Mouse (Mus musculus) MEL (cell line): Measurements from ENCODE around the gene Cacna1b. TPM values are rescaled to one million over a fixed set of nuclear protein-coding genes. Genes with fewer than 3 reads are reported as not detected.

Source experiments
- DNase-seq: peaks from one replicate; pipeline ENCODE4 v3.0.0; 2011; ENCODE audit warnings: low read depth, low spot score
- H3K27ac ChIP-seq: 2 replicates; pipeline ENCODE4 v1.5.1; 2012; ENCODE audit warnings: low read depth, mild to moderate bottlenecking, control low read depth, low read length, moderate library complexity; ENCODE audit not compliant: control insufficient read depth
- H3K27me3 ChIP-seq, 2 experiments: fragments of 150-350 bp in 1 of 2; sonication (generic) in 1 of 2; 2 replicates each; pipeline ENCODE4 v1.6.1; 2012; ENCODE audit warnings: low read length in 2 of 2, mild to moderate bottlenecking in 2 of 2, improper control_type of control experiment in 1 of 2, moderate library complexity in 1 of 2; ENCODE audit not compliant: insufficient read depth in 2 of 2, control insufficient read depth in 1 of 2
- H3K36me3 ChIP-seq, 2 experiments: 2 replicates each; pipeline ENCODE4 v1.6.1; 2012 to 2014; ENCODE audit warnings: low read length in 2 of 2, improper control_type of control experiment in 1 of 2, inconsistent platforms in 1 of 2, mild to moderate bottlenecking in 1 of 2; ENCODE audit not compliant: insufficient read depth in 2 of 2, control insufficient read depth in 1 of 2
- H3K4me1 ChIP-seq, 2 experiments: fragments of 150-350 bp in 1 of 2; sonication (generic) in 1 of 2; 2 replicates each; pipeline ENCODE4 v1.6.1; 2012; ENCODE audit warnings: low read length in 2 of 2, improper control_type of control experiment in 1 of 2, mild to moderate bottlenecking in 1 of 2; ENCODE audit not compliant: insufficient read depth in 2 of 2, control insufficient read depth in 1 of 2
- H3K4me3 ChIP-seq, 2 experiments: fragments of 150-350 bp in 1 of 2; sonication (generic) in 1 of 2; 2 replicates each; pipeline ENCODE4 v1.5.1; 2012; ENCODE audit warnings: low read depth in 2 of 2, low read length in 2 of 2, mild to moderate bottlenecking in 2 of 2, moderate library complexity in 2 of 2, control low read depth in 1 of 2, improper control_type of control experiment in 1 of 2; ENCODE audit not compliant: control insufficient read depth in 1 of 2, insufficient read depth in 1 of 2
- H3K79me2 ChIP-seq: 2 replicates; pipeline ENCODE4 v1.6.1; 2012; ENCODE audit warnings: mild to moderate bottlenecking, low read length, moderate library complexity; ENCODE audit not compliant: control insufficient read depth, poor library complexity, insufficient read depth
- H3K9ac ChIP-seq: 2 replicates; pipeline ENCODE4 v1.6.1; 2012; ENCODE audit warnings: low read depth, mild to moderate bottlenecking, control low read depth, low read length, moderate library complexity; ENCODE audit not compliant: control insufficient read depth, poor library complexity, severe bottlenecking
- H3K9me3 ChIP-seq: fragments of 150-350 bp; sonication (generic); replicated peaks from 2 replicates; pipeline ENCODE4 v1.6.1; 2012; ENCODE audit warnings: mild to moderate bottlenecking, low read length, improper control_type of control experiment, moderate library complexity; ENCODE audit not compliant: insufficient read depth
- CHD1 ChIP-seq: IDR thresholded peaks from 2 replicates; pipeline ENCODE4 v1.6.1; 2012; ENCODE audit warnings: low read depth, mild to moderate bottlenecking, inconsistent platforms, low read length, improper control_type of control experiment
- CHD2 ChIP-seq: IDR thresholded peaks from 2 replicates; pipeline ENCODE4 v1.6.1; 2011; ENCODE audit warnings: low read length, improper control_type of control experiment
- E2F4 ChIP-seq: IDR thresholded peaks from 2 replicates; pipeline ENCODE4 v1.6.1; 2011; ENCODE audit warnings: low read depth, low read length, improper control_type of control experiment, borderline replicate concordance
- ELF1 ChIP-seq: IDR thresholded peaks from 2 replicates; pipeline ENCODE4 v1.6.1; 2014; ENCODE audit warnings: low read depth, mild to moderate bottlenecking, inconsistent platforms, low read length, improper control_type of control experiment, moderate library complexity
- EP300 ChIP-seq, 2 experiments: IDR thresholded peaks; 2 replicates each; pipeline ENCODE4 v1.6.1; 2011; ENCODE audit warnings: improper control_type of control experiment in 2 of 2, low read length in 2 of 2, low read depth in 1 of 2, mild to moderate bottlenecking in 1 of 2
- GATA1 ChIP-seq: IDR thresholded peaks from 2 replicates; pipeline ENCODE4 v1.6.1; 2011; ENCODE audit warnings: low read depth, low read length, improper control_type of control experiment
- MAFK ChIP-seq: IDR thresholded peaks from 2 replicates; pipeline ENCODE4 v1.6.1; 2011; ENCODE audit warnings: low read depth, mild to moderate bottlenecking, low read length, improper control_type of control experiment, borderline replicate concordance
- MAX ChIP-seq: IDR thresholded peaks from 2 replicates; pipeline ENCODE4 v1.6.1; 2011; ENCODE audit warnings: low read length, improper control_type of control experiment
- MEF2A ChIP-seq: IDR thresholded peaks from 2 replicates; pipeline ENCODE4 v1.6.1; 2014; ENCODE audit warnings: low read depth, mild to moderate bottlenecking, inconsistent platforms, low read length, improper control_type of control experiment; ENCODE audit not compliant: poor library complexity, insufficient replicate concordance, severe bottlenecking; ENCODE audit errors: extremely low read depth
- MXI1 ChIP-seq: IDR thresholded peaks from 2 replicates; pipeline ENCODE4 v1.6.1; 2011; ENCODE audit warnings: mild to moderate bottlenecking, low read depth, low read length, improper control_type of control experiment
- MYB ChIP-seq: IDR thresholded peaks from 2 replicates; pipeline ENCODE4 v1.6.1; 2011; ENCODE audit warnings: mild to moderate bottlenecking, low read depth, low read length, improper control_type of control experiment
- MYC ChIP-seq: IDR thresholded peaks from 2 replicates; pipeline ENCODE4 v1.6.1; 2011; ENCODE audit warnings: low read depth, mild to moderate bottlenecking, low read length, improper control_type of control experiment, moderate library complexity
- NRF1 ChIP-seq: IDR thresholded peaks from 2 replicates; pipeline ENCODE4 v1.6.1; 2014; ENCODE audit warnings: low read depth, mild to moderate bottlenecking, inconsistent platforms, low read length, improper control_type of control experiment, moderate library complexity; ENCODE audit not compliant: poor library complexity, insufficient read depth, severe bottlenecking
- POLR2AphosphoS2 ChIP-seq: IDR thresholded peaks from 2 replicates; pipeline ENCODE4 v1.6.1; 2011; ENCODE audit warnings: low read length, improper control_type of control experiment
- POLR2AphosphoS5 ChIP-seq: IDR thresholded peaks from 2 replicates; pipeline ENCODE4 v1.6.1; 2012; ENCODE audit warnings: low read depth, borderline replicate concordance, mild to moderate bottlenecking, inconsistent platforms, low read length, moderate library complexity, mixed read lengths
- RAD21 ChIP-seq: IDR thresholded peaks from 2 replicates; pipeline ENCODE4 v1.6.1; 2011; ENCODE audit warnings: mild to moderate bottlenecking, low read depth, low read length, improper control_type of control experiment
- SIN3A ChIP-seq: IDR thresholded peaks from 2 replicates; pipeline ENCODE4 v1.6.1; 2012; ENCODE audit warnings: low read length, improper control_type of control experiment, inconsistent platforms
- SMC3 ChIP-seq: IDR thresholded peaks from 2 replicates; pipeline ENCODE4 v1.6.1; 2011; ENCODE audit warnings: low read depth, low read length, improper control_type of control experiment
- TAL1 ChIP-seq: IDR thresholded peaks from 2 replicates; pipeline ENCODE4 v1.6.1; 2012; ENCODE audit warnings: mild to moderate bottlenecking, inconsistent platforms, low read length, moderate library complexity, mixed read lengths
- TBP ChIP-seq: IDR thresholded peaks from 2 replicates; pipeline ENCODE4 v1.8.0; 2011; ENCODE audit warnings: low read depth, low read length, improper control_type of control experiment
- TCF12 ChIP-seq: IDR thresholded peaks from 2 replicates; pipeline ENCODE4 v1.6.1; 2014; ENCODE audit warnings: low read depth, mild to moderate bottlenecking, inconsistent platforms, low read length, improper control_type of control experiment, moderate library complexity
- USF1 ChIP-seq: IDR thresholded peaks from 2 replicates; pipeline ENCODE4 v1.6.1; 2014; ENCODE audit warnings: low read depth, mild to moderate bottlenecking, inconsistent platforms, low read length, improper control_type of control experiment, moderate library complexity
- ZMIZ1 ChIP-seq: IDR thresholded peaks from 2 replicates; pipeline ENCODE4 v1.6.1; 2012; ENCODE audit warnings: low read depth, mild to moderate bottlenecking, inconsistent platforms, low read length, improper control_type of control experiment, moderate library complexity
- polyA plus RNA-seq, 2 experiments: library from polyadenylated mRNA; stranded (reverse) in 1 of 2; unstranded in 1 of 2; fragments of >175 nt in 1 of 2; fragments of >200 nt in 1 of 2; gene quantifications; 2 replicates each; pipeline versions ENCODE4 v1.2.1 to v1.2.4; 2012; ENCODE audit warnings: low replicate concordance in 2 of 2, low read depth in 1 of 2; ENCODE audit not compliant: insufficient read length in 2 of 2, insufficient read depth in 1 of 2, missing spikeins in 1 of 2
- total RNA-seq: library from RNA; depleted of rRNA; stranded (reverse); fragments of 300-350 nt; gene quantifications from 2 replicates; pipeline ENCODE4 v1.2.3, GENCODE M21; 2012

The Cacna1b gene
- total and polyA plus RNA-seq, 3 experiments, result not detected

DNA sequence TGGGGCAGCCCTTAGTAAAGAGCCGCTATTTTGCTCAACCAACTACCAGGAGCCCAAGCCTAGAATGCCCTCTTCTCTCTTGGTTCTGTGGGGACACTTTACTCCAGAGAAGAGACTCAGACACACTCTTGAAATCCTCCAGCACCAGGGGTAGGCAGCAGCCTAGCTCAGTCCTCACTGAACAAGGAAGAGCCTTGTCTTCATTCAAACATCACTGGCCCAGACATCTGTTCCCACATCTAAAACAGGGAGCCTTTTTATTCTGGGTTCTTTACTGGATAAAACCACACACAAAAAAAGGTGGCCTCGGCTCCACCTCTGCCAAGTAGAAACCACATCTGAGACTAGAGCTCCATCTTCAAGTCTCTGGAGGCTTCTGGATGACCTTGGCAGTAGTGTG is 82.8 kb downstream of the Cacna1b start:
- Histone ChIP-seq H3K36me3 (no peaks in the 10 kb centered on the region), H3K27me3 (no peaks in the 10 kb centered on the region), H3K9me3 (no peaks in the 10 kb centered on the region), H3K9ac (no peak overlapping the region), H3K4me1 (no peaks in the 10 kb centered on the region), H3K79me2 (no peaks in the 10 kb centered on the region), H3K4me3 (no peak overlapping the region), H3K27ac (no peak overlapping the region)
- DNase-seq, result no peak
- no peak for TF ChIP-seq SIN3A
- no peak for TF ChIP-seq MYC
- no peak for TF ChIP-seq MAFK
- TF ChIP-seq RAD21, result no peak
- no peak for TF ChIP-seq MXI1
- no peak for TF ChIP-seq TAL1
- no peak for TF ChIP-seq MYB
- no peak for TF ChIP-seq POLR2AphosphoS2
- no peak for TF ChIP-seq CHD2
- no peak for TF ChIP-seq TBP

DNA sequence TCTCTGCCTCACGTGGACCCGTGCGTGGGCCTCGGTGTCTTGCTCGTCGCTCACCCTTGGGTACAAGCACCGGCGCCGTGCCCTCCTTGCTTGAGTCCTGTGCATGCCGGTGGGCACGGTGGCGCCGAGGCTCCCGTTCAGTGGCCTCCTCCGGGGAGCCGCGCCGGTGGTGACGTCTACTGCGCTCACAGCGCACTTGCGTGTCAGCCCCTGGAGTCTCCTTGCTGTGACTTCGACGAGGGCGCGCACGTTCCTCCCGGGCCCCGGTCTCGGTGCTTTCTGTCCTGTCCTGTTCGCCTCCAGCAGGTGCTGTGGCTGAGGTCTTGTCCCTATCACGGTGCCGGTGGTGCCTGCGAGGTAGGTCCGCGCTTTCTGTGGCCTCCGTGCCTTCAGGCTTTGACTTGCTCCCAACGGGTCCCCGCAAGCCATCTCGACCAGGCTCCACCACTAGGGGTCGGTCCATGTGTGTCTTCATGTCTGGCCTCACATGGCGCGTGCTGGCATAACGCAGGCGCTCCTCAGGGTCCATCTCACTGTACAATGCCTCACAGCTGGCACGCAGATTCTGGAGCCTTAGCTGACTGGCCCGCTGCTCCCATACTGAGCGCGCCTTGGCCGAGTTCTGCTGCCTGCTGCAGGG is 83.8 kb downstream of the Cacna1b start:
- no peak overlapping the region for H3K9ac ChIP-seq
- TF ChIP-seq SMC3 (no peak), GATA1 (no peak), MAFK (no peak), NRF1 (no peak), TCF12 (no peak), MAX (no peak), CHD2 (no peak)
- TF ChIP-seq, all 39 proteins: peak for 0

DNA sequence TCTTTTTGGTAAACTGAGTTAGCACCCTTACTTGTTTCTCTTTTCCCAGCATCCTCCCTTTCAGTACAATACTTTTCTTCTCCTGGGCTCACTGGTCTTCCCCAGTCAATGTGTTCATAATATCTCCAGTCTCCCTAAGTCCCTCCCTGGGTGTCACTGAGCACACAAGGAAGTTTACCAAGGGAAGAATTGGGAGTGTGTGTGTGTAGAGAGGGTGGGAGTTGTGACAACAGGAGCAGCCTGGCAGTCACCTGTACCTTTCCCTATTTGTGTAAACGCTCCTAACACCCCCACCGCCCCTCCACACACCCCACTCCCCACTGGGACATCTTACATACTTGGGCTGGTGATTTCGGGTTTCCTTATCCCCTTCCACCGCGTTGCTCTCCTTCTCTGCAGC is 84.4 kb downstream of the Cacna1b start:
- Histone ChIP-seq H3K79me2 (no peaks in the 10 kb centered on the region), H3K4me1 (no peaks in the 10 kb centered on the region), H3K9ac (no peak overlapping the region), H3K9me3 (no peaks in the 10 kb centered on the region), H3K36me3 (no peaks in the 10 kb centered on the region), H3K4me3 (no peak overlapping the region), H3K27me3 (no peaks in the 10 kb centered on the region), H3K27ac (no peak overlapping the region)
- TF ChIP-seq MEF2A, result no peak
- TF ChIP-seq USF1, result no peak
- TF ChIP-seq CHD1, result no peak
- TF ChIP-seq E2F4, result no peak
- TF ChIP-seq EP300 (IDR thresholded peaks at IDR 0.05; ENCODE audit: low read depth in 1 of 2, low read length in 2 of 2), result no peak
- no peak for TF ChIP-seq POLR2AphosphoS5
- no peak for TF ChIP-seq MAFK
- no peak for TF ChIP-seq CHD2
- TF ChIP-seq ELF1, result no peak
- no peak for TF ChIP-seq ZMIZ1
- TF ChIP-seq MXI1, result no peak
- TF ChIP-seq RAD21, result no peak
- DNase-seq, result no peak

More for the DNA sequence above, 83.8 kb downstream of the Cacna1b start:
- no peak for DNase-seq
- no peaks in the 10 kb centered on the region for H3K27me3 ChIP-seq
- no peaks in the 10 kb centered on the region for H3K79me2 ChIP-seq
- H3K9me3 ChIP-seq, result no peaks in the 10 kb centered on the region
- no peak overlapping the region for H3K27ac ChIP-seq
- no peaks in the 10 kb centered on the region for H3K36me3 ChIP-seq
- no peaks in the 10 kb centered on the region for H3K4me1 ChIP-seq
- no peak overlapping the region for H3K4me3 ChIP-seq
